Mouse (Mus musculus) layer of hippocampus, postnatal 14 days (tissue): Measurements from ENCODE around the gene Sp8. TPM values are rescaled to one million over a fixed set of nuclear protein-coding genes. Genes with fewer than 3 reads are reported as not detected.

Source experiments
- DNase-seq, 2 experiments: peaks; one replicate each; pipeline ENCODE4 v3.0.0; 2021 to 2022; ENCODE audit warnings: low spot score in 2 of 2, mixed read lengths in 1 of 2
- total RNA-seq, 2 experiments: library from RNA; stranded (reverse); gene quantifications; 2 replicates each; pipeline ENCODE4 v1.2.3; 2021

The Sp8 gene
- total RNA-seq, 2 experiments from 2014 or later: 1.6 to 2.4 TPM

GRCm38 (mm10) chr12:118848496-118849202, 2.5 kb downstream of the Sp8 start:
- DNase-seq: peak in 1 of 2 experiments; percentile 17

DNA sequence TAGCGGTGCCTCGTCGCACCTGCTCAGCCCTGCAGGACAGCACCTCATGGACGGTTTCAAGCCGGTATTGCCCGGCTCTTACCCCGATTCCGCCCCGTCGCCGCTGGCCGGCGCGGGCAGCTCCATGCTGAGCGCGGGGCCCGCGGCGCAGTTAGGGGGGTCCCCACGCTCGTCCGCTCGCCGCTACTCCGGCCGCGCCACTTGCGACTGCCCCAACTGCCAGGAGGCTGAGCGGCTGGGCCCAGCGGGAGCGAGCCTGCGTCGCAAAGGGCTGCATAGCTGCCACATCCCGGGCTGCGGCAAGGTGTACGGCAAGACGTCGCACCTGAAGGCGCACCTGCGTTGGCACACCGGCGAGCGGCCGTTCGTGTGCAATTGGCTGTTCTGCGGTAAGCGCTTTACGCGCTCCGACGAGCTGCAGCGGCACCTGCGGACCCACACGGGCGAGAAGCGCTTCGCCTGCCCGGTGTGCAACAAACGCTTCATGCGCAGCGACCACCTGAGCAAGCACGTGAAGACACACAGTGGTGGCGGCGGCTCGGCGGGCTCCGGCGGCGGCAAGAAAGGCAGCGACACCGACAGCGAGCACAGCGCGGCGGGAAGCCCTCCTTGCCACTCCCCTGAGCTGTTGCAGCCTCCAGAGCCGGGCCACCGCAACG, 3.2 kb downstream of the Sp8 start:
- DNase-seq: no peak

- peak in 1 of 2 experiments; percentile 10 for DNase-seq
Observed at GRCm38 (mm10) chr12:118849996-118850395, 3.9 kb downstream of the Sp8 start.

DNA sequence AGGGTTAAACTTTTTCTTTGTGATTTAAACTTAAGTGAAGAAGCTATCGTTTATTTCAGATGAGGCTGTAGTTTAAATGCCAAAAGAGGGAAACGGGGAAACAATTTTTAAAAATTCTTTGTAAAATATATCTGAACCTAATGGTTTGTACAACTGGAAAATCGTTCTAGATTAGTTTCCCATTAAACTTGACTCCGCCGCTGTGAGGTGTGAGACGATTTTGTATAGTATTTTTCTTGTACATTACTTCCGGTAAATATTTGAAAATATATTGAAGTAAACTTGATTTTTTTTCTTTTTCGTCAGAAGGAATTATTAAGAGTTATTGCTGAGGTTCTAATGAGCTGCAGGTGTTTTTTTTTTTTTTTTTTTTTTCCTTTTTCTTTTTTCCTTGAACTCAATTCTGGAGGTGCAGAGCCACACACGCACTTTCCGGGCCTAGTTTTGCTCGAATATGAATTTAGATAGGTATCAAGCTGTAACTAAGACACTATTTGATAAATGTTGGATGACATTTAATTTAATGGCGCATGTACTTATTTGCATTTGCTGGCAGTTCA, 4.8 kb downstream of the Sp8 start:
- DNase-seq: no peak

GRCm38 (mm10) chr12:118853331-118853730, 7.2 kb downstream of the Sp8 start:
- no peak for DNase-seq

DNA sequence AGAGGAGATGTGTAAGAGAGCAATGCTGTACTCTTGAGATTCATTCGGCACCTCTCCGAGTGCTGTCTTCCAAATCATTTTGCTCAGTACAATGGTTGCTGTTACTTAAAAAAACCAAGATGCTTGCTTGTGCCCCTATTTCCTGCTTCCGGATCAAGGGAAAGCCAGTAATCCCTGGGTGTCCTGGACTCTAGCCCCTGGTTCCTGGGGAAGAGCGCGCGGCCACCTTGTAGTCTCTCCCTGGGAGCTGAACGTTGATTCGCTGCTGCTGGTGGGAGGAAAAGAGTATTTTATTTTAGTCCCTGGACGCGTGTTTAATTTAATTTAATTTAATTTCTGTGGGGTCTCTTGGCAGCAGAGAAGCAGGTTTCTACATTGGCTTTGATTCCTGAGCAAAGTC, 8.3 kb downstream of the Sp8 start:
- no peak for DNase-seq

DNA sequence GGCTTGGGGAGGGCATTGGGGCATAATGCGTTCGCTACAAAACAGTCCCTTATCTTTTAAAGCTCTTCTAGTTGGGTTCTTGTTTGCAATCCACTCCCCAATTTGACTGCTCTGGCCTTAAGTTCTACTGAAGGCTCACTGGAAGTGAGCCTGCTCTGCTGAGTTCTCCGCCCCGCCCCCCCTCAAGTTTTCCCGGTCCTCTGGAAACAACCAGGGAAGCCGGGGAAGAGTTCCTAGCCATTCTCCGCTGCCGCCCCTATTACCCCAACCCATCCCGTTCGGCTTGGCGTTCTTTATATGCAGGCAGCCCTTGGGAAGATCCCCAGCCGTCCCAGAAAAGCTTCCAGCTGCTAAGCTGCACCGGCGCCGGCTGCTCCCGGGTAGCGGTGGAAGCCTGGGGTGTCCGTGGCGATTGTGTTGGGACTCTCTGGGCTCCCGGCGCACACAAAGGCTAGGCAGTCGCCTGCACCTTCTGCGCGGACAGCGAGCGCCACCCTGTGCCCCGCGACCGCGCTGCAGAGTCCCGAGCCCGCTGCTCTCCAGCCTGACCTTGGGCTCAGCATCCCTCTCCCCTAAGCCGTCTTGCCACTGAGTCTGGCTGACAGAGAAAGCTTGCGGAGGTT, 8.8 kb downstream of the Sp8 start:
- peak; percentile 62 for DNase-seq

DNA sequence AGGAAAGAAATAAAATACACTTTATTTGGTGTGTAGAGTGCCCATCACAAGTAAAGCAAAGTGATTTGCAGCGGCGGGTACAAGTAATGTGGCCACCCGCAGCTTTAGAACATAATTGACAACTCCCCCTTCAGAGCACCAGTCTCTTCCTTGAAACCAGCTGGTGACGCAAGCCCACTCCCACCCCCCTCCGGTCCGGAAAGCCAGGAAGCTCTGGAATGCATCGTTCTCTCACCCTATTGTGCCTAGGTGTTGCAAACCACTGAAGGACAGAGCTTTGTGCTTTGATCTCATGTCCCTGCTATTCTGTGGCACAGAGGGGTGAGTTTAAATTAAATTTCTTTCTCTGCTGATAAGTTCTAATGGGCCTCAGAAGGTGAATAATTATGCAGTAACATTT, 10.0 kb downstream of the Sp8 start:
- no peak for DNase-seq

- no peak for DNase-seq
Observed at GRCm38 (mm10) chr12:118872673-118873072, 26.5 kb downstream of the Sp8 start.

DNA sequence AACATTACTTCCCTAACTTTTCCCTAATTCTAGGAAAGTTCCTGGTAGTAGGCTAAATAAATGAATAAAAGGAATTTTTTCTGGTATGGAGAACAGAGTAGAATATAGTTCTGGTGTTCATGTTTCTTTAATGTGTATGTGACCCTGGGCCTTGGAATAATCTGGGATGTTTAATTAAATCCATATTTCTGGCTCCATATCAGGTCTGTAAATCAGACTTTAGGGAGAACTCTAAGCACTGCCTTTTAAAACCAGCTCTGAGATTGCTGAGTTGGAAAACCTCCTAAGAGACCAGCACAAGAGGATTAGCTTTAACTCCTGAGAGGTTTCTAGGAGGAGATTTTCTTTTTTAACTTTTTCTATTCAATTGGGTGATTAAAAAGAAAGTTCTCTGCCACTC, 36.7 kb downstream of the Sp8 start:
- no peak for DNase-seq

DNA sequence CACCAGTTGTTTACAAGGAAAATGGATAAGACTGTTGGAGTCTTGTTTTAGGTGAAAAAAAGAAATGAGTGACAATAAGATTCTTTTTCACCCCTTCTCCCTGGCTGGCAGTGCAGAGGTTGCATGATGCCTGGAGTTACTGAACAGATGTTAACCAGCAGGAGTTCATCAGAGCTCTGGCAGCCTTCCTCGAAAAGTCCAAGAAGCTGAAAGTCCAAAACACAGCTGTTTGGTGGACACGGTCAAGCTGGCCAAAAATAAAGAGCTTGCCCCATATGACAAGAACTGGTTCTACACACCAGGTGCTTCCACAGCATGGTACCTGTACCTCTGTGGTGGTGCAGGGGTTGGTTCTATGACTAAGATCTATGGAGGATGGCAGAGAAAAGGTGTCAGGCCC, 41.8 kb downstream of the Sp8 start:
- no peak for DNase-seq

Other genes with a start within 250 kb of the Sp8 start
- gene Abcb5, start 120.1 kb downstream of the Sp8 start, total RNA-seq: not detected